Mouse (Mus musculus): ENCODE measurements around the gene Hmx1. TPM values are rescaled to one million over a fixed set of nuclear protein-coding genes. Genes with fewer than 3 reads are reported as not detected.

Hmx1 gene
- polyA plus RNA-seq, 1 experiment from 2014 or later = not detected

DNA sequence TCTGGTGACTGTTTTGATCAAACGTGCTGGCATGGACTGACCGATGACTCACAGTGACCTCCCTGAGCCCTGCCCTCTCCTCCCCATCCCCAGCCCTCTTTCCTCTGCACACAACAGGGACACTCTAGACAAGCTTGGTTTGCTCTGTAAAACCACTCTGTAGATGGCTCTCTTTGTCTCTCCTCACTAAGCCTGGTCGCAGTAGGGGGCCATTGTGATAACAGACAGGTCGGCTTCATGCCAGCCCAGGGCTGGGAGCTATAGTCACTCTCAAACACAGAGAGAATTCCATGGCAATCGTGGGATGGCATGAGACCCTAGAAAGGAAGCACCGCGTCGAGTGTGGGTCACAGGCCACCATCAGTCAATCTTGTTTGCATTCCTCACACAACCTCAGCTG lies 51.6 kb downstream of the Hmx1 start:
- Histone ChIP-seq H3K36me3 (ENCODE audit: control insufficient read depth, insufficient read depth, low read length) (no peaks in the 10 kb centered on the region), H3K27ac (ENCODE audit: low read length) (no peak overlapping the region), H3K4me2 (ENCODE audit: low read depth, low read length) (no peak overlapping the region), H3K9ac (ENCODE audit: low read length) (no peak overlapping the region), H3K4me1 (ENCODE audit: control insufficient read depth, insufficient read depth, low read length) (no peaks in the 10 kb centered on the region), H3K27me3 (ENCODE audit: control insufficient read depth, insufficient read depth, low read length) (no peaks in the 10 kb centered on the region), H3K4me3 (replicated peaks; ENCODE audit: low read length) (no peak overlapping the region), H3K9me3 (replicated peaks; ENCODE audit: control insufficient read depth, low read length) (0 out of 2 replicates have a peak, but pooled peaks cover 3% of the 10 kb centered on the region)
- WGBS = 39% methylated on average over 8 of the region's 8 CpGs
- no peak for ATAC-seq (ENCODE audit: insufficient read depth, low FRiP score)

DNA sequence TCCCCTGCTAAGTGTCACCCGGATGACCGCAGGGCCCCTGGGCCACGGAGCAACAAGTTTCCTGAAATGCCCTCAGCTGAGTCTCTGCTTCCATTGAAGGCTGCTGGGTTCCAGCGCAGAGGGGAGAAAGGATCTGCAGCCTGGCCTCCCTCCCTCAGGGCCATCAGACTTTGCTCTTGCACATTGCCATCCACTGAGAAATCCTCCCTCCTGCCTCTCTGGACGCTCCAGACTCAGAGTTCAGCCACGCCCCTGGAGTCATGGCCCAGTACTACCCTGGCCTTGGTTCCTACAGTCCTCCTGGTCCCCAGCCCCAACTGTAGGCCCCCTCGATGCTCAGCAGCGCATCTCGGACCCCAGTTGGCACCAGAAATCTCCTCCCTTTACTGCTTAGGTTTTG lies 52.5 kb downstream of the Hmx1 start:
- no peak for ATAC-seq (ENCODE audit: insufficient read depth, low FRiP score)
- Histone ChIP-seq H3K4me2 (ENCODE audit: low read depth, low read length) (no peak overlapping the region), H3K4me1 (ENCODE audit: control insufficient read depth, insufficient read depth, low read length) (no peaks in the 10 kb centered on the region), H3K9ac (ENCODE audit: low read length) (no peak overlapping the region), H3K36me3 (ENCODE audit: control insufficient read depth, insufficient read depth, low read length) (no peaks in the 10 kb centered on the region), H3K4me3 (replicated peaks; ENCODE audit: low read length) (no peak overlapping the region), H3K9me3 (replicated peaks; ENCODE audit: control insufficient read depth, low read length) (0 out of 2 replicates have a peak, but pooled peaks cover 3% of the 10 kb centered on the region), H3K27ac (ENCODE audit: low read length) (no peak overlapping the region), H3K27me3 (ENCODE audit: control insufficient read depth, insufficient read depth, low read length) (no peaks in the 10 kb centered on the region)
- WGBS = 71% methylated on average over 9 of the region's 9 CpGs

DNA sequence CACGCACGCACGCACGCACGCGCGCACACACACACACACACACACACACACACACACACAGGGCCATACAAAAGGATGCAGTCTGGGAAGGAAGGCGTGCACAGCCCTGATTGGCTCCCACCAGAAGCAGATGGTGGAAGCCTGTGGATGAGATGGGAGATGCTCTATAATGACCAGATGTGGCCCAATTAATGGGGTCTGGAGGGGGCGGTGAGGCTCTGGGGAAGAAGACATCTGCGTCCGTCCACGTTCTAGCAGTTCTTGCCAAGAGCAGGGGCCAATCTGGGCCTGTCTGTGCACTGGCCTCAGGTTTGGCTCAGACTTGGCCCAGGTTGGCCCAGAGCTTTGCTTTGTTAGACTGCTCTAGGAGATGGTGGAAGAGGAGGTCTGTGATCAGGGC lies 55.8 kb downstream of the Hmx1 start:
- Histone ChIP-seq H3K4me1 (ENCODE audit: control insufficient read depth, insufficient read depth, low read length) (no peaks in the 10 kb centered on the region), H3K9me3 (replicated peaks; ENCODE audit: control insufficient read depth, low read length) (no peaks in the 10 kb centered on the region), H3K4me3 (replicated peaks; ENCODE audit: low read length) (no peak overlapping the region), H3K9ac (ENCODE audit: low read length) (no peak overlapping the region), H3K27ac (ENCODE audit: low read length) (no peak overlapping the region), H3K27me3 (ENCODE audit: control insufficient read depth, insufficient read depth, low read length) (no peaks in the 10 kb centered on the region), H3K36me3 (ENCODE audit: control insufficient read depth, insufficient read depth, low read length) (no peaks in the 10 kb centered on the region), H3K4me2 (ENCODE audit: low read depth, low read length) (no peak overlapping the region)
- 82% methylated on average over 12 of the region's 12 CpGs for WGBS
- ATAC-seq (ENCODE audit: insufficient read depth, low FRiP score) = no peak

DNA sequence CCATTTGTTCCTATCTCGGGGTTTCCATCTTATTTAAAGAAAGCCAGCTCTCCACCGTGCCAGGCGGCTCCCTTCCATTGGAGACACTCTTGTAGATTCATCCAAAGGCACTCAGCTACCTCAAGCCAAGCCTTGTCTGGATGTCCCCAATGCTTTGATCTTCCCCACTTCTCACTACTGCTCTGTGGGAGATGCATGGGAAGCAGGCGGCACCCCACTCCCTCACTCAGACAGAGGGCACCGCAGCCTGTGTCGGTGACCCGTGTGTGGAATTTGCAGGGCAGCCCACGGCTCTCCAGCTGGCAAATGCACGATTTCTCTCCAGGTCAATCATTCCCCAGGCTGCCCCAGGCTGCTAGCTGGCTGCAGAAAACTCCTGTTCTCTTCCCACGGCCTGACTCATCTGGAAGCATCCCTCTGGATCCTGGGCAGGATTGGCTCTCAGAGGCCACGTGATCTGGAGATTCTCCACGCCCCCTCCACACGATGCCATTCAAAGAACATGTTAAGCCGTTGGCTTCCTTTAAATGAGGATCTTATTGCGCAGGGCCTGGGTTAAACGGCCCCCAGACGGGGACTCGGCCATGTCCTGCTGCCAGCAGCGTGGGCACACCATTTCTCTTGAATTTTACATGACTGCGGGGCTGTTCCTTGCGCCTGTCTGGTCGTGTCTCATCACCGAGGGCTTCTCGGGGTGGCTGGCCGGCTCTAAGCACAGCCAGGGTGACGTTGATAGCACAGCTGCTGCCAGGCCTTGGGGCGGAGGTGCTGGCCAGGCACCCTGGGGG lies 58.9 kb downstream of the Hmx1 start:
- Histone ChIP-seq H3K9me3 (replicated peaks; ENCODE audit: control insufficient read depth, low read length) (no peaks in the 10 kb centered on the region), H3K9ac (ENCODE audit: low read length) (no peak overlapping the region), H3K36me3 (ENCODE audit: control insufficient read depth, insufficient read depth, low read length) (no peaks in the 10 kb centered on the region), H3K27ac (ENCODE audit: low read length) (no peak overlapping the region), H3K4me1 (ENCODE audit: control insufficient read depth, insufficient read depth, low read length) (no peaks in the 10 kb centered on the region), H3K27me3 (ENCODE audit: control insufficient read depth, insufficient read depth, low read length) (no peaks in the 10 kb centered on the region), H3K4me2 (ENCODE audit: low read depth, low read length) (peak overlapping the region; percentile 48), H3K4me3 (replicated peaks; ENCODE audit: low read length) (0 out of 2 replicates have a peak overlapping the region, but pooled peaks have one; percentile 16)
- WGBS = 15% methylated on average over 27 of the region's 27 CpGs
- peak; percentile 40; the same call in 1 of the 2 replicates for ATAC-seq (ENCODE audit: insufficient read depth, low FRiP score)

Other genes with a start within 250 kb of the Hmx1 start
- gene Adra2c, start 110.8 kb upstream of the Hmx1 start, polyA plus RNA-seq (2015; fragmentation: Nextera tagmentation; extraction: Ambion mirVana) = not detected in 2 replicates
- gene Cpz, start 136.6 kb downstream of the Hmx1 start, polyA plus RNA-seq (2015; fragmentation: Nextera tagmentation; extraction: Ambion mirVana) = 11.1 and 12.9 TPM in 2 replicates
- gene Trmt44, start 186.0 kb downstream of the Hmx1 start, polyA plus RNA-seq (2015; fragmentation: Nextera tagmentation; extraction: Ambion mirVana) = 7.0 and 7.6 TPM in 2 replicates
- gene Acox3, start 193.9 kb downstream of the Hmx1 start, polyA plus RNA-seq (2015; fragmentation: Nextera tagmentation; extraction: Ambion mirVana) = 15.1 and 15.9 TPM in 2 replicates

All from stomach, embryonic 16.5 days (tissue).